Mouse (Mus musculus): ENCODE data around the gene Slc20a1.

GRCm38 (mm10) chr2:129148836-129149235 lies 49.7 kb upstream of the Slc20a1 start:
- TF ChIP-seq CHD2 (IDR thresholded peaks at IDR 0.05; ENCODE audit: low read depth, low read length) (no peak), HCFC1 (IDR thresholded peaks at IDR 0.05; ENCODE audit: borderline replicate concordance, insufficient read depth, low read length) (no peak), ZNF384 (IDR thresholded peaks at IDR 0.05; ENCODE audit: low read depth, low read length) (no peak), ZC3H11A (IDR thresholded peaks at IDR 0.05; ENCODE audit: borderline replicate concordance, low read depth, low read length) (no peak)

All from ES-E14 (cell line).